Mouse (Mus musculus): ENCODE data around the gene Etfrf1. TPM values are rescaled to one million over a fixed set of nuclear protein-coding genes. Genes with fewer than 3 reads are reported as not detected.

Gene Etfrf1
- total and polyA plus RNA-seq, 2 experiments from 2014 or later = 18.2 to 26.7 TPM

DNA sequence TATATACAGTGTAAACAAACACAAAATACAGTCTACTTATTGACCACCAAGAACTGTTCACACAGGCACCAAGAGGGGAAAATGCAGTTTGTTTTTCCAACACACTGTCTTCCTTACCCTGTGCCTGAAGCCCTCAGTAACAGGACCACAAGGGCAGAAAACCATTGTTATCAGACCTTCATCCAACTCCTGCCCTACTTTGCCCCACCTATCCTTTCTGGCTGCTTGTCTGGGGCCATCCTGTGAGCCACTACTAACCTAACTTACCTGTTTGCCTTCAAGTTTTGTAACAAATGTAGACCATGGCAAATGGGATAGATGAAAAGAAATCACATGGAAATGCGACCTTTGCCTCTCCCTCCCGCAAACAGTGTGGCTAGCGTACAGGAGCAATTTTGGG is 37.0 kb downstream of the Etfrf1 start:
- Histone ChIP-seq H3K27me3 (ENCODE audit: insufficient read depth, low read length) (no peaks in the 10 kb centered on the region), H3K9me3 (ENCODE audit: low read length) (no peaks in the 10 kb centered on the region), H3K9ac (0 out of 2 replicates have a peak overlapping the region, but pooled peaks have one; percentile 3), H3K4me1 (ENCODE audit: insufficient read depth) (peaks cover 12% of the 10 kb centered on the region), H3K27ac (ENCODE audit: low read depth, low read length) (no peak overlapping the region), H3K36me3 (ENCODE audit: insufficient read depth) (no peaks in the 10 kb centered on the region; the same call in 1 of the 2 replicates), H3K4me3 (ENCODE audit: low read depth, low read length) (0 out of 2 replicates have a peak overlapping the region, but pooled peaks have one; percentile 7), H3K4me2 (ENCODE audit: low read depth) (peak overlapping the region; percentile 35)
- no peak for TF ChIP-seq CTCF (IDR thresholded peaks at IDR 0.05; ENCODE audit: low read depth)
- DNase-seq (no peak), ATAC-seq (no peak)
- 63% methylated on average over 3 of the region's 3 CpGs for WGBS

DNA sequence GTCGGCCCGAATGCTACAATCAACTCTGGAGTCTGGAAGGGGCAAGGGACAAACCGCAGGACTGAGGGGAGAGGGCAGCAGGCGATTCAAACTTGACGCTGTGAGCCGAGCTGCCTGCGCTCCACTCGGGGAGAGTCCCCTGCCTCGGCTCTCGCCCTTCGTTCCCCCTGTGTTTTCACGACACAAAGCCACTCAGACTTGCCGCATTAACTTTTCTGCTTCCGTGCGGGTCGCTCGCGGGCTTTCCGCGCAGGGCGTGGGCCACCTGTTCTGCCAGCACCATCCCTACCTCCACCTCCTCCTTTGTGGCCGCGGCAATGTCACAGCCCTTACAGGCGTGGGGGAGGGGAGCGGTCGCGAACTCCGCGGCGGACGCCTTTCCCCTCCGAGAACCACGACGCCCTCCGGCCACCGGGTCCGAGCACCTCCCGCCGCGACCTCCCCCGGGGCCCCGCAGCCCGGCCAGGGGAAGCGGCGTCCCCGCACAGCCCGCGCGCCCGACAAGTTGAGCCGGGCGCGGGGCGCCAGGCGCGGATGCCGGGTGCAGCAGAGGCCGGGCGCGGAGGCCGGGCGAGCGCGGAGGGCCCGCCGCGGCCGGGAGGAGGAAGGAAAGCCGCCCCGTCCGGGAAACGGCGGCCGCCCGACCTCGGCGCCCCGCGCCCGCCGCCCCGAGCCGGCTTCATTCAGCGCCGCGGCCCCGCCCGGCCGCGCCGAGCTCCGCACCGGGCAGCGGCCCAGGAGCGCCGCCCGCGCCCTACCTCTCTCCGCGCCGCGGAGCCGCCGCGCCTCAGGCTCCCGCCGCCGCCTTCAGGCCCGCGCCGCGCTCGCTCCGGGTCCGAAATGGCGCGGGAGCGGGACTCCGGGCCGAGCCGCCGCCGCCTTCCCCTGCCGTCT is 38.6 kb downstream of the Etfrf1 start:
- Histone ChIP-seq H3K27ac (ENCODE audit: low read depth, low read length) (peak overlapping the region; percentile 90), H3K4me3 (ENCODE audit: low read depth, low read length) (peak overlapping the region; percentile 91), H3K36me3 (ENCODE audit: insufficient read depth) (no peaks in the 10 kb centered on the region; the same call in 1 of the 2 replicates), H3K9me3 (ENCODE audit: low read length) (no peaks in the 10 kb centered on the region), H3K4me1 (ENCODE audit: insufficient read depth) (peaks cover 12% of the 10 kb centered on the region), H3K4me2 (ENCODE audit: low read depth) (peak overlapping the region; percentile 80), H3K9ac (peak overlapping the region; percentile 84), H3K27me3 (ENCODE audit: insufficient read depth, low read length) (no peaks in the 10 kb centered on the region)
- peak; percentile 56 for ATAC-seq
- no peak for TF ChIP-seq CTCF (IDR thresholded peaks at IDR 0.05; ENCODE audit: low read depth)
- DNase-seq = peak; percentile 50
- under 1% methylated on average over 88 of the region's 124 CpGs for WGBS

DNA sequence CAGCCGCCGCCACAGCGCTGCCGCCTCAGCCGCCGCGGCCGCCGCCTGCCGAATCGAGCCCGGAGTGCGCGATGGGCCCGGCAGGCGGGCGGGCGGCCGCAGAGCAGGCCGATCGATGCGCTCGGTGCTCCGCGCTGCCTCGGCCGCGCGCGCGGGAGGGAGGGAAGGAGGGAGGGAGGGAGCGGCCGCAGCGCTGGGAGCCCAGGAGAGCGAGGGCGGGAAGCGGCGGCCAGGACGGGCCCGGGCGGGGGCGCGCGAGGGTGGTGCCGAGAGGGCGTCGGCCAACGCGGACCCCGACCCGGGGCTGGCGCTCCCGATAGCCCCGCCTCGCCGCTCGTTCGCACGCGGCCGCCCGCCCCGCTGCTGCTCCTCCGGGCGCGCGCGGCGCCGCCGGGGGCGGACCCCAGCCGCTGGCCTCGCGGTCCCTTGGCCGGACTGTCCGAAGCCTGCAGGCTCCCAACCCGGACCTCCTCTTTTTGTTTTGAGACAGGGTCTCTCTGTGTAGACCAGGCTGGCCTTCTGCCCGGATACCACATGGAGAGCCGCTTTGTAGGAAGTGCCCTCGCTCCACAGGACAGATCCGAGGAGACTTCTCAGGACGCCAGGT is 39.4 kb downstream of the Etfrf1 start, which contains the start of gene Kras:
Gene Kras, minus strand, starts transcription at position 55 of the 607 bp plus-strand sequence.
- under 1% methylated on average over 61 of the region's 83 CpGs for WGBS

DNA sequence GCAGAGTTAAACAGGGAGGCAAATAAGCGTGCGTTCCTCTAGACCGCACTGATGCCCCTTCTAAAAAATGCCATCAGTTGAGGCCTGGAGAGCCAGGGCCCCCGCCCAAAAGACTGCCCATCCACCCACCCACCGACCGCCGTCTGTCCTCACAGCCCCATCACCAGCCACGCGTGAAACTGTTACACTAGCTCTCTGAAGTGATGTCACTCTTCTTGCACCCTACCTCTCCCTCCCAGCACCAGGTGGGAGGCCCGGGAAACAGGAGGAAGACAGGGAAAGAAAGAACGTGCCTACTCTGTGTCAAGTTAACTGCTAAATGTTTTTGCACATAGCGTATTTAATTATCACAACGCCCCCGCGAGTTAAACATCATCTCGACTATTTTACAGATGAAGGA is 39.9 kb downstream of the Etfrf1 start:
- no peaks in the 10 kb centered on the region for H3K27me3 ChIP-seq (ENCODE audit: insufficient read depth, low read length)
- DNase-seq (peak; percentile 50), ATAC-seq (peak; percentile 34)
- H3K4me1 ChIP-seq (ENCODE audit: insufficient read depth) = peaks cover 12% of the 10 kb centered on the region
- H3K9ac ChIP-seq = peak overlapping the region; percentile 84
- no peaks in the 10 kb centered on the region; the same call in 1 of the 2 replicates for H3K36me3 ChIP-seq (ENCODE audit: insufficient read depth)
- peak overlapping the region; percentile 90 for H3K27ac ChIP-seq (ENCODE audit: low read depth, low read length)
- no peaks in the 10 kb centered on the region for H3K9me3 ChIP-seq (ENCODE audit: low read length)
- TF ChIP-seq CTCF (IDR thresholded peaks at IDR 0.05; ENCODE audit: low read depth) = no peak
- H3K4me2 ChIP-seq (ENCODE audit: low read depth) = peak overlapping the region; percentile 80
- H3K4me3 ChIP-seq (ENCODE audit: low read depth, low read length) = peak overlapping the region; percentile 91
- 7% methylated on average over 16 of the region's 16 CpGs for WGBS

More for the DNA sequence above, 39.4 kb downstream of the Etfrf1 start, which contains the start of gene Kras:
- Histone ChIP-seq H3K9ac (peak within 1 kb of the TSS; percentile 84), H3K9me3 (ENCODE audit: low read length) (no peaks in the 10 kb centered on the region), H3K4me1 (ENCODE audit: insufficient read depth) (peaks cover 12% of the 10 kb centered on the region), H3K4me3 (ENCODE audit: low read depth, low read length) (peak within 1 kb of the TSS; percentile 91), H3K27ac (ENCODE audit: low read depth, low read length) (peak within 1 kb of the TSS; percentile 90), H3K4me2 (ENCODE audit: low read depth) (peak within 1 kb of the TSS; percentile 80), H3K36me3 (ENCODE audit: insufficient read depth) (no peaks in the 10 kb centered on the region; the same call in 1 of the 2 replicates), H3K27me3 (ENCODE audit: insufficient read depth, low read length) (no peaks in the 10 kb centered on the region)
- ATAC-seq = peak; percentile 89
- DNase-seq = peak; percentile 96
- no peak for TF ChIP-seq CTCF (IDR thresholded peaks at IDR 0.05; ENCODE audit: low read depth)

DNA sequence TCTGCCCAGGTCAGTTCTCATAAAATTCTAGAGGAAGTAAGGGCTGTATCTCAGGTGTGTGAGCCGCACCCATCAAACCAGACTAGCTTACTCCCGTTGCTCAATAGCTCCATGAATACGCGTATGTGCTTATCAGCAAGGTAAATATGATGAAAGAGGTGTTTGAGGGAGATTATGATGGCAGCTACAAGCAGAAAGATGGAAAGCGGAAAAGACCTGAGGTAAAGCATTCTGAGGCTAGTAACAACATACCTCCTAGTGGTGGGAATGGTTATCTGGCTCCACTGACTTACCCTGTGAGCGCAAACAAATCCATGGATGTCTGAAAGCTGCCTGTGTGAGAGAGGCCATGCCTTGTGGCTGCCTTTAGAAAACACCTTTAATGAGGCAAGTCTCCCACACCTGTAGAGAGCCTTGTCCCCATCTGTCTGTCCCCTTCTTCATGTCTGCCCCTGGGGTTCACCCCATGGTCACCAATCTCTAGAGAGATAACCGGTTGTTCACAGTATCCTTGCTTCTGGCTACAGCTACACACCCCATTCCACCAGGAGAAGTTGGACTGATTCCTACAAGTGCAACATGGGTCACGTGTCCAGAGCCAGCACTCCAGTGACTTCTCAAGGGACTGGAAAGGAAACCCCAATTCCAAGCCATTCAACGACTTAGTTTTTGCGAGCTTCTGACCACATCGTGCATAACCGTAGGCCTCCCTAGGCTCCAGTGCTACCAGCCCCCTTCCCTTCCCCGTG is 45.2 kb downstream of the Etfrf1 start:
- DNase-seq = no peak
- WGBS = 88% methylated on average over 13 of the region's 13 CpGs

DNA sequence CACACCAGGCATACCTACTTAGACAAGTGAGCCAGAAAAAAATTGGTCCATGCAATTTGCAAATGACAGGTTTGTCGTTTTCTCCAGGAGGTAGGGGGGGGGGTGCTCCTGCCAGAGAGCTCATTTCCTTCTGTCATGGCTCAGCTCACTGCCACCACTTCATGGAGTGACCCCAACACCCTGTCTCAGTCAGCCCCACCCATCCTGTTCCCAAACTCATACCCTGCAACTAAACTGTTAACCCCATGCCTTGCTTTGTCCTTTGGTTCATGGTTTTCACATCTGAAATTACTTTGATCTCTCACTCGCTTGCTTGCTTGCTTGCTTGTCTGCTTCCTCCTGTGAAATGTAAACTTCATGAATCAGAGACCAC is 45.8 kb downstream of the Etfrf1 start:
- TF ChIP-seq CTCF (IDR thresholded peaks at IDR 0.05; ENCODE audit: low read depth) = no peak

More for the DNA sequence above, 45.2 kb downstream of the Etfrf1 start:
- TF ChIP-seq CTCF (IDR thresholded peaks at IDR 0.05; ENCODE audit: low read depth) = peak; percentile 17; the same call in 1 of the 2 replicates
- Histone ChIP-seq H3K9ac (no peak overlapping the region), H3K36me3 (ENCODE audit: insufficient read depth) (no peaks in the 10 kb centered on the region), H3K9me3 (ENCODE audit: low read length) (no peaks in the 10 kb centered on the region), H3K4me3 (ENCODE audit: low read depth, low read length) (no peak overlapping the region), H3K4me2 (ENCODE audit: low read depth) (no peak overlapping the region), H3K4me1 (ENCODE audit: insufficient read depth) (no peaks in the 10 kb centered on the region), H3K27me3 (ENCODE audit: insufficient read depth, low read length) (no peaks in the 10 kb centered on the region), H3K27ac (ENCODE audit: low read depth, low read length) (no peak overlapping the region)
- no peak for ATAC-seq

More for the DNA sequence above, 45.8 kb downstream of the Etfrf1 start:
- Histone ChIP-seq H3K4me2 (ENCODE audit: low read depth) (no peak overlapping the region), H3K36me3 (ENCODE audit: insufficient read depth) (no peaks in the 10 kb centered on the region), H3K9me3 (ENCODE audit: low read length) (no peaks in the 10 kb centered on the region), H3K27ac (ENCODE audit: low read depth, low read length) (no peak overlapping the region), H3K9ac (no peak overlapping the region), H3K4me1 (ENCODE audit: insufficient read depth) (no peaks in the 10 kb centered on the region), H3K4me3 (ENCODE audit: low read depth, low read length) (no peak overlapping the region), H3K27me3 (ENCODE audit: insufficient read depth, low read length) (no peaks in the 10 kb centered on the region)
- WGBS = 49% methylated on average over 2 of the region's 2 CpGs
- DNase-seq = no peak
- no peak for ATAC-seq

Data from forebrain, postnatal 0 days (tissue).